Mouse (Mus musculus) cerebellum, postnatal 14 days (tissue): ENCODE measurements around the gene 1700029P11Rik.

ENCODE experiments used
- DNase-seq, 2 experiments: peaks; one replicate each; pipeline ENCODE4 v3.0.0; 2021; ENCODE audit warnings: mixed read lengths in 2 of 2

Gene 1700029P11Rik

DNA sequence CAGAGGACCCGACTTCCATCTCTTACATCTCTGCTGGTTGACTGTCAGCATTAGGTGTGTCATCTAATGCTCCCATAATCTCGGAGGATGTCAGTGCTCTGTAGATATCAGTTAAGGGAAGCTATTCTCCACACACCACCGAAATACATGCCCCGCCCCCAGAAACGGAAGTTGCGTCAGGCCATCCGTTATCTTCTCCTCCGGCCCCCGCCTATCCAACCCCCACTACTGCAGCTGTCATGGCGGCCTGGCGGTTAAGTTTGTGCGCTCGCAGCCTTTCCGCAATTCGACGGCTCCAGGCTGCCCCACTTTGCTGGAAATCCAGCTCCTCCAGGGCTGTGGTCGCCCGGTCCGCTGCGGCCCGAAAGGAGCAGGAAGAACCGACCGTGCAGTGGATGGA is at the start of gene 1700029P11Rik:
Gene 1700029P11Rik (plus strand): TSS at position 220 of the 400 bp plus-strand sequence.
- no peak for DNase-seq

DNA sequence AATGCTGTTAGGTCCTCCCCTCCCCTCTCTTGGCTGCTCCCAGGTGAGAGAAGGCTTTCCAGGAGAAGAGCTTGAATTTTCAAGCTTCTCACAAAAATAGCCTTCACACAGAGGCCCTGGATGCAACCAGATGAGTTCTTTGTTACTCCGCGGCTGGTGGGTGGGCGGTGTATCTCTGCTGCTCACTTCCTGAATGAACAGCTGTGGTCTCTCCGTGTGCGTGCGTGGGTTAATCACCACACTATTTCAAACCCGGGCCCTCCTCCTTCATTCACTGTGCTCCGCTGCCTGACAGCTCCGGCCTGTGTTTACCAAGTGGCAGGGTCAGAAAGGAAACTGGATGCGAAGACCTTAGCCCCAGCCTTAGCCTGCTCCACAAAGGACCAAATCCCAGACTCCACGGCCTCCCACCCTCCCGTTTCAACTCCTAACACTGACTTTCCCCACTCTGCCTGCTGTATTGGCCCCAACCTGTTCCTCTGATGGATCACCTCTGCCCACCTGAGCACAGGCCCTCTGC is 47.3 kb upstream of the 1700029P11Rik start:
- no peak for DNase-seq

DNA sequence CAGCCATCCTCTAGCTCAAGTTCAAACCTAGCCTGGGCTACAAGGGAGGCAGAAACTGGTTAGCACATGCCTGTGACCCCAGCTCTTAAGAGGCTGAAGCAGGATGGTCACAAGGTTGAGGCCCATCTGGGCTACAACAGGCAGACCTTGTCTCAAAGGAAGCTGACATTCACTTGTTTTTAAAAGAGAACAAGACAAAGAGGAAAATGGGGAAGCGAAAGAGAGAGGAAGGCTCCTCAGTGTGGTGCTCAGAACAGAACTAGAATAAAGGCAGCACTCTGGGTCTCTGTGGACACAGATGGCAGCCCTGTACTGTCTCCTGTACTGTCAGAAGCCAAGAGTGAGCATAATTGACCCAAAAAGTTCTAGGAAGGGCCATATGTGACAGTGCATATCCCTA is 46.4 kb upstream of the 1700029P11Rik start:
- DNase-seq: no peak

DNA sequence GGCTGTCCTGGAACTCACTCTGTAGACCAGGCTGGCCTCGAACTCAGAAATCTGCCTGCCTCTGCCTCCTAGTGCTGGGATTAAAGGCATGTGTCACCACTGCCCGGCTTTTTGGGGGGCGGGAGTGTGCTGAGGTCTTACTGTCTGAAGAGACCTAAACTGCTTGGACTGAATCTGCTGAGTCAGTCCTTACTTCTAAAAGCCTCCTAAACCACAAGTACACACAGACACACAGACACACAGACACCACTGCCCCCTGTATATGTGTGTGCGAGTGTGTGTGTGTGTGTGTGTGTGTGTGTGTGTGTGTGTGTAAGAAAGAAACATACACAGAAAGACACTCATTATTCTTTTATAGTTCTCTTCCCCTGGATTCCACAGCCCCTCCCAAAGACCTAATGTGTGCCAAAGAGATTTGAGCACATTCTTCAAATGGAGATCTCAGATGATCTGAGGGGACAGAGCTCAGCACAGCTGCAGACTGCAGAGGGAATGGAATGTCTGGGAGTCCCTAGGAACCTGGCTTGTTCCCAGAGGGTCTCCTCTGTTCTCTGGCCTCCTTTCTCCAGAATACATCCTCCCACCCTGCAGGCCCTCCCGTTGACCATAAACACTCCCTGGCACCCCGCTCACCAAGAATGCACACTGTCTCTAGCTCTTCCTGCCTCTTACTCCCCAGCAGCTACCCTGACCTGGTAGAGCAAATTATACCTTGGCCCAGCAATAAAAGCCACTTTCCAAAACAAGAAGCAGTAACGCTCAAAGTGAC is 44.3 kb upstream of the 1700029P11Rik start:
- no peak for DNase-seq

DNA sequence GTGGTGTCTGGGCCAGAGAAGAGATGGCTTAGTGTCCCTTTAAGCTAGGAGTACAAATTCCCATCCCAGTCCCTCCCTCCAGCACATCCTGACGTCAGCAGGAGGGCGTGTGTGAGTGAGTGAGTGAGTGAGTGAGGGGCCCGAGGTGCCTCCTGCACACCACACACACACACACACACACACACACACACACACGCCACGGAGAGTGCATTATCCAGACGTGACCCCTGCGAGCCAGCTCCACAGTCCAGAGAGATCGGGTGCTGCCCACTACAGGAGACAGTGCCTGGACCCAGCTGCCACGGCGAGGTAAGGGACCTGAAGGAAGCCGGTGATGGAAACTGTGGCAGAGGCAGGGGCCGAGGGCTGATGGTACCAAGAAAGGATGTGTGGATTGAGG is 43.7 kb upstream of the 1700029P11Rik start, which contains the start of gene Csdc2:
Gene Csdc2 (plus strand): TSS at position 81 of the 400 bp plus-strand sequence.
- DNase-seq: peak; percentile 74 to 80

DNA sequence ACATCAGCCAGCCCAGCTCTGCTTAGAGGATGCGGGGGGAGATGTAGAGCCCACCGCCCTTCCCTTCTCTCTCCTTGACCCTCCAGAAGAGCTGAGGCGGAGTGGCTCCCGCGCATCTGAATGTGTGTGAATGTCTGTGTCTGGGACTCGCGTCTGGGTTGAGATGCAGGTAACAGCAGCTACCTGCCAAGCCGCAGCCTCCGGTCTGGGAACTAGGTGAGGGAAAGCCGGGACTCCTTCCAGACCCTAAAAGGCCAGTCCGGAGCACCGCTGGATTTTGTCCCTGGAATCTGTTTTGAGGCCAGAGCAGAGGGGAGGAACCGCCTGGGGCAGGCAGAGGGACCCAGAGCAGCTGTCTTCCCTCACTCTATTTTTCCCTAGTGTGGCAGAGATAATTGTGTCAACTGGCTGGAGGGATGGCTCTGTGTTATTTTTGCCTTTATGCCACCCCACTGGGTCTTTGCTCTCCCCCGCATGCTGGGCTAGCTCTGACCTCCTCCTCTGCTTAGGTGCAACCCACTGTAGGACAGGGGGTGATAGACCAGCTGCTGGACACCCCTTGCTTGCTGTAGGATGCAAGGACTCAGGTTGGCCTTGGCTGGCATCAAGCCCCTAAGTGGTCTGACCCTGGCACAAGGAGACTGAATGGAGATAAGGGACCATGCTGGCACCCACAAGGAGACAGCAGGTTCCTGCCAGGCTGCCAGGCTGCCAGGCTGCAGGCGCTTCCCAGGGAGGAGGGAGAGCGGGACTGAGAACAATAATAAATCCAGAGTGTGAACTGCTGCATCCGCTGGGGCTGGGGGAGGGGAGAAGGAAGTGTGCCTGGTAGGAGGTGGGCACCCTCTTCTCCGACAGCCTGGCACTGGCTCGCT is 43.0 kb upstream of the 1700029P11Rik start:
- peak; percentile 69 for DNase-seq

DNA sequence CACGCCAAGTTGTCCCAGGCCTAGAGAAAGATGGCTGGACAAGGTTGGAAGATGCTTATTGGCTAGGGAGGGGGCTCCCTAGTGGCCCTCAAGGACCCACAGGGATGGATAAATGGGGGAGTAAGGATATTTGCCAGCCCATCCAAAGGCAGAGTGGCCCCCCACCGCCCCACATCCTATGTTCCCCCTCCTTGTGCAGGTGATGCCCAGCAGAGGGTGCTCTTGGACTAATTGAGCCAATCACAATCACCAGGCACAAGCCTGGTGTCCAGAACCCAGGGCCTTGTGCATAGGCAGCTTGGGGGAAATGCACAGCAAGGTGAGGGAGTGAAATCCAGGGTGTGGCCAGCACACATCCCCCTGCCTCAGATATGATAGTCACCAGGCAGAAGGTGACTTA is 42.1 kb upstream of the 1700029P11Rik start:
- peak; percentile 78 to 85 for DNase-seq

DNA sequence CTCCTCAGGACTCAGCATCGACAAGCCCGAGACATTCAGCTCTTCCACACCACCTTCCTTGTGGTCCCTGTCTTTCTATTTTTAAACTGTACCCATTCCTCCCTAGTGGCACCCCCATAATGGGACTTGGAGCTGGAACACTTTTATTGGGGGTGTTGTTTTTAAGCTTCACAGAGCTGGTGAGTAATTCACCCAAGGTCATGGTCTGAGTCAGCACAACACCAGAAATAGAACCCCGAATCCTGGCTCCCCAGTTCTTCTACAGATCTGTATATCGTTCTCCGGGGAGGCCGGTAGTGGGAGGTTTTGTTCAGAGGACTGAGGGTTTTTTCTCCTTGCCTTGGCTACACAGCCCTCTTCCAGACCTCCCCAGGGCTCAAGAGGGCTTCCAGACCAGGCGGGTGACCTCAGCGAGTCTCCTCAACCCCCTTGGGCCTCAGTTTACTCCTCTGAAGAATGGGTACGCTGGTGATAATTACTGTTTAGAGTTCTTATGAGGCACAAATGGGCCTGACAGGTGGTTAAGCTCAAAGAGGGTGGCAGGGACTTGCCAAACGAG is 41.1 kb upstream of the 1700029P11Rik start:
- no peak for DNase-seq

DNA sequence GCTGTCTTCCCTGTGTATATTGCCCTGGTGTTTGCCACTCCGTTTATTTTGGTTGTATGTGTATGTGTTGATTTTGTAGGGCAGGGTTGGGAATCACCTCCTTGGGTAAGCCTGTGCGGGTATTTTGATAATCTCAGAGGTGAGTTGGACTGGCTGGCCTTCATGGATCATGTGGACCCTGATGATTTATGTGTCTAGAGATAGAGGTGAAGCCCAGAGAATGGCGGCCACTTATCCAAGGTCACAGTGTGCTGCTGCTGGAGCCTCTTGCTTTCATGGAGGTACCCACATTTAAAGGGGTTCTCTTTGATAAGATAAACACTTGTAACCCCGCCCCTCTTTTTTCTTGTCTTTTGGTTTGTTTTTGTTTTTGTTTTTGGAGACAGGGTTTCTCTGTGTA is 40.6 kb upstream of the 1700029P11Rik start:
- DNase-seq: no peak

DNA sequence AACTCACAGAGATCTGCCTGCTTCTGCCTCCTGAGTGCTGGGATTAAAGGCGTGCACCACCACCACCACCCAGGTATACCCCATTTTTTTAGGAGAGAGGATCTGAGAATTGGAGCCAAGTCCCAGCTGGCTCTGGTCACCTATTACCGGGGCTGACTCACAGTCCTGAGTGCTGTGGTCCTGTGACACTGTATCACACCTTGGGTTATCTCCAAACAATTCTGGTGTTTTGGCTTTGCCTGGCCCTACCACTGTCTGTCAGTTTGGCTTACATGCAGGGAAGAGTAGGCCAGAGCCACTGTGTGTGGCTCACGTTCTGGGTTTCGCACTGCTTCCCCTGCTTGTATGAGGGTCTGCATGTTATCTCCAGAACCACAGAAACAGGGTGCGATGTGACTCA is 40.1 kb upstream of the 1700029P11Rik start:
- DNase-seq: no peak

DNA sequence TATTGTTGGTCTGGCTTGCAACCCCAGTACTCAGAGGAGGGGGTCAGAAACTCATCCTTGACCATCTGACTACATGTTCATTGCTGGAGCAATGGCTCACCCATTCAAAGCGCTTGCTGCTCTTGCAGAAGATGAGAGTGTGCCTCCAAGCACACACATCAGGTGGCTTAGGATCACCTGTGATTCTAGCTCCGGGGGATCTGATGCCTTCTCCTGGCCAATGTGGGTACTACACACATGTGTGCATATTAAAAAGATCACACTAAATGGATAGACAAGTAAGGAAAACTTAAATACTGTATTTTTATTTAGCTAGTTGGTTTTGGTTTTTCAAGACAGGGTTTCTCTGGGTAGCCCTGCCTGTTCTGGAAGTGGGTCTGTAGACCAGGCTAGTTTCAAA is 39.3 kb upstream of the 1700029P11Rik start:
- DNase-seq: no peak

DNA sequence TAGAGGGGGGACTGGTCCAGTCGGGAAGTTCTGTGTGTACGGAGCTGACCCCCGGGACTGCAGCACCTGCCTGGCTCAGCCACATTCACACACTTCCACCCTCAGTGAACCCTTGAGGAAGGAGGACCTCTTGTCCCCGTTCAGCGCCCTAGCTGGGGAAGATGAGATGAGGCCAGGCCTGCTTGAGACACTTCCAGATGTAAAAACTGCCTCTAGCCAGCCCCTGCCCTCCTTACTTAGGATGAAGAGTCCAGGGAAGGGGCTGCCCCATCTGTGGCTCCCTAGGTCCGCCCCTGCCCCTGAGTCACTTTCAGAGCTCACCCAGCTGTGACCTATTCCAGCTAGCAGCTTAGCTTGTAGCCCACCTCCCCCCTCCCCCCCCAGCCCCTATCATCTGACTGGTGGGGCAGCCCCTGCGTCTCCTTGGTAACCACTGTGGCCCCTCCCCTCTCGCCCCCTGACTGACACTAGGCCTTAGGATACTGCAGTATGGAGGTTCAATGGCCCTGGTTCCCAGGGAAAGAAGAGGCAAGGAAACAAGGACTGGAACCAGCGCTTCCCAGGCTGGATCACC is 37.1 kb upstream of the 1700029P11Rik start:
- no peak for DNase-seq

DNA sequence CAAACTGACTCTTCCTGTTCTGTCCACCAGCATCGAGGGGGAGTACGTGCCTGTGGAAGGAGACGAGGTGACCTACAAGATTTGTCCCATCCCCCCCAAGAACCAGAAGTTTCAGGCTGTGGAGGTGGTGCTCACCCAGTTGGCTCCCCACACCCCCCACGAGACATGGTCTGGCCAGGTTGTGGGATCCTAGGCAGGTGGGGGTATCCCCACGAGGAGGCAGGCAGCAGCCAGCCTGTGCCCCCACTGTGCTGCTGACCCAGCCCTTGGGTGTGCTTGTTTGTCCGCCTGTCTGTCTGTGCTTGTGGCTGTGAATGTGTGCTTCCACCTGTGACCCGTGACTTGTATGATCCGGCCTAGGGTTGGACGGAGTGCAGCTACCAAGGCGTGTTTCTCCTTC is 31.3 kb upstream of the 1700029P11Rik start:
- DNase-seq: no peak

DNA sequence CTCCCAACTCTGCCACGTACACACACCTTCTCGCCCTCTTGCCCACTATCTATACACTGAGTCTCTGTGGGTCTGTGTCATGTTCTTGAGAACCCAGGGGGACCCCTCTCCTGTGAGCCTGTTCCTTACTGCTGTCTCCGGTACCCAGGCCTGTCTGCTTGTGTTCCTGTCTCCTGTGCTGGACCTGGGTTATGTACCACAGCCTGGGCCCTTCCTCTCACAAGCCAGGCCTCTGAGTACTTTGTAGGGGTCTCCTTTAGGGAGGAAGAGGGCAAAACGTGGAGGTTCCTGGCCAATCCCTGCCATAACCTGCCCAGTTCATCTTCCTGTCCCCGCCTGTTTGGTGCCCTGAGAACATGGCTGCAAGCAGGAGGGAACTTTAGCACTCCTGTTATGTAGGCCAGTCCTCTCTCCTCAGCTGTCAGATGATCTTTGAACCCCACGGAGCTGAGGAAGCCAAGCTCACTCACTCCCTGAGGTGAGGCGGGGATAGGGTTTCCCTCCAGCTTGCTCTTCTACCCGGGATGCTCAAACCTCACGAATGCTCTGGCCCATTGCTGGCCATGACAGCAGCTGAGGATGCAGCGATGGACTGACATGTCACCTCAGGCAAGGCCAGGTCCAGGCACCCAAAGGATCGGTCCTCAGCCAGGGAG is 30.7 kb upstream of the 1700029P11Rik start:
- DNase-seq: no peak

DNA sequence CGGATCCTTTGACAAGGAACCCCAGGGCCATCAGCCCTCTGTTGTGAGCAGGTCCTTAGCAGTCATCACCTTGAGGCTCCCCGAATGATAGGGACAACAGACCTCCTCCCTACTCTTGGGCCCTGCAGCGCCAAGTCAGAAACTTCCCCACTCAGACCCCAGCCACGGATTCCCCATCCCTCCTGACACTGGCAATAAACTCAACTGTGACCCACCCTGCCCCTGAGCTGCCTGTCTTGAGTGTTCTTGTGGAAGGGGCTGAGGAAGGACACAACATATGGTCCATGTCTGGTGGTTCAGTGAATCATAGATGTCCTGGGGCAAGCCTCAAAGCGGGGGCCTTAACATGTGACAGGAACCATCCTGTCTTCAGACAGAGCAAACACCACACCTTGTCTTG is 29.6 kb upstream of the 1700029P11Rik start:
- DNase-seq: no peak

DNA sequence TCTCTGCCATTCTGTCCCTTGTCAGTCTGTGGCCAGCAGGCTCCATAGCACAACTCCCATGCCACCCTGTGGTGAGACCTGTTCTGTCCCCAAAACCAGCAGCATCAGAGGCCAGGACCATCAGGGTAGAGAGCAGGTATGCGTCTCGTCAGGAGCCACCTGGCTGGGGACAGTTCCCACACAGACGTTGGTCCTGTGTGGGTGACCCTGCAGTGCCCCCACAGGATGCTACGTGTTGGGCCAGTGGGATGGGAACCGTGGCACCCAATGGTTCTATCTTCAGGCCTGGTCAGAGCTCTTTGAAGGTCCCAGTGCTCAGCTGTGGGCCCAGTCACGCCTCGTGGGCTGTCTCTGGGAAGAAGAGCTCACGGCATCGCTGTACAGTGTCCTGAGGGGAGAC is 29.2 kb upstream of the 1700029P11Rik start:
- no peak for DNase-seq

DNA sequence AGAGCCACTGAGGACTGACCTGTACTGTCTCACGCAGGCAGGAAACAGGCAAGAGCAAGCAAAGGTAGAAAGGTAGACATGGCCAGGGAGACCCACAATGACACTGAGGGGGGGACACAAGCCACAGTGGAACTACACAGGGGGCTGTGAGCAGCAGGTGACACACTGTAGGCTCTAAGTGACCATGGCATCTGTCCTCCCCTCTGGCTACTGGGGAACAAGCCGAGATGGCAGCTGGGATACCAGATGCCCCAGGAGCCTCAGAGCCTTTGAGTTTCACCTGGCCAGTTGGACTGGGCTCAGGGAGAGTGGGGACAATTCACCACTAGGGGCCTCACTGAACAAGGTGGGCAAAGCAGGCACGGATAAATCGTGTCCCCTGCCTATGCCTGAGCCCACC is 28.0 kb upstream of the 1700029P11Rik start:
- DNase-seq: peak in 1 of 2 experiments; percentile 37

DNA sequence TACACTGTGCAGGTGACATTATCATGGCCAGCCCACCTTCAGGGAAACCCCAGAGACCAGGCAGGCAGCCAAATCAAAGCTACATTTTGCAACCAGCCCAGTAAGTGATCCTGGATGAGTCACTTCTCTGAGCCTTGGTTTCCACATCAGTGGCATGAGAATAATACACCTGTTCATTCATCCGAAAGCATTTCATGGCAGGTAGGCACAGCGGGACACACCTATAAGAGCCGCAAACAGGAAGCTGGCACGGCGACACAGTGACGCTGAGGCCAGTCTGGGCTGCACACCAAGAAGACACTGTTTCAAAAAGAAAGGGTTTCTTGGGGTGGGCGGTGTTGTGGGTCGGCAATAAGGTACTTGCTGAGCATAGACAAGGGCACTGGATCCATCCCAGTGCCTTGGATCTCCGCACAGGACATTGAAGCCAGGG is 26.2 kb upstream of the 1700029P11Rik start:
- DNase-seq: peak; percentile 76 to 79

DNA sequence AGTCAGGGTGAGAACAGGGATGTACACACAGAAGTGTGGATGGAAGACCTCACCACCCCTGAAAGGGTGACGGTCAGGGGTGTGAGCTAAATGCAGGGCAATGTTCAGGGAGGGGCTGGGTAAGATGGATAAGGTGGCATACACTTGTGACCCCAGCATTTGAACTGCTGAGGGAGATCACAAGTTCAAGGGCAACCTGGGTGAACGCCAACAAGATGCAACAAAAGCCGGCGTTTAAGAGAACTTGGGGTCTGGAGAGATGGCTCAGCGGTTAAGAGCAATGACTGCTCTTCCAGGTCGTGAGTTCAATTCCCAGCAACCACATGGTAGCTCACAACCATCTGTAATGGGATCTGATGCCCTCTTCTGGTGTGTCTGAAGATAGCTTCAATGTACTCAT is 25.6 kb upstream of the 1700029P11Rik start:
- DNase-seq: peak in 1 of 2 experiments; percentile 36

DNA sequence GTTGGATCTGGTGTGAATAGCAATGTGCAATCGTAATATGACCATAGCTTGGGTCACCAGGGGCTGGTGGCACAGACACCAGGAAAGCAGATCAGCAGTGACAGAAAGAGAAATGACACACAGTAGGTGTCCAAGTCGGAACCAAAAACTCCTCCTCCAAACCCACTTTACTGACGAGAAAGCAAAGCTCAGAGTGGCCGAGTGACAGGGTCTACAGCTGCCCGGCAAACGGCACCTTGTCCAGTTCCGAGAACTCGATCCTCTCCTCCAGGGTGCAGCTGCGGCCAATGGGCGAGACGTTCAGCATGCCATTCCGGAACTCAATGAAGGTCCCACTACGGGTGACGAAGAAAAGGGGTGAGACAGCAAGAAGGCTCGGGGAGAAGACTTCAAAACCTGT is 24.9 kb upstream of the 1700029P11Rik start:
- no peak for DNase-seq

DNA sequence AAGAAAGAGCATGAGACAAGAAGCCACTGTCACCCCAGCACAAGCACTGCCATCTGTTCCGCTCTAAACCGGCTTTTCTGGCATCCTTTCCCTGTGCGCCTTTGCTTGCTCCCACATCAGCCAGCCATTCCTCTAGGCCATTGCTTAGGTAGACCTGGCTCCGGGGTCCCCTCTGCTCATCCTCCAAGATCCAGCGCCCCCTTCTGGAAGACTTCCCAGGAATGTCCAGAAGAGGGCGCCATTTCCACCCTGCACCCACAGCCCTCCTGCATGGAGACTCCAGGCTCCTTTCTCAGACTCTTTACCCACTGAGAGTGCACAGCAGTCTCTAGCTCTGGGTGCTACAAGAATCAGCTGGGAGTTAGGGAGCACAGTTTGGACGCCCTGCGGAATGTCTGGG is 23.9 kb upstream of the 1700029P11Rik start:
- peak; percentile 69 to 80 for DNase-seq

DNA sequence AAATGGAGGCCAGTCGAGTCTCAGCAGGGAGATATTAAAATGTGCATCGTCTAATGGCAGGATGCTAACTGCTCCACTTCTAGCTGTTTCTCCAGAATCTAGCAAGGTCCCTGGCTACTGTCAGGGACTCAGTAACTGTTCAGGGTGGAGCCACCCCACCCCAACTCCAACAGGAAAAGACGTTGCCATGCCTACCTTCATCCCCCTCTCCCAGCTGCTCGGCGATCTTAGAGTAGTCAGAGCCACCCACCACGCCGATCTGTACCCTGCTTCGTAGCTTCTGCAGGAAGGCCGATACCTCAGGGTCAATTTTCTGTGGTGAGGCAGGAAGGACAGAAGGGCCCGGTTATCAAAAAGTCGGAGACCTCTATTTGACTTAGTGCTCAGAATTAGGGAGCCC is 22.7 kb upstream of the 1700029P11Rik start:
- DNase-seq: no peak
